Mouse (Mus musculus): Measurements from ENCODE around the gene Gm14085. TPM values are rescaled to one million over a fixed set of nuclear protein-coding genes. Genes with fewer than 3 reads are reported as not detected.
A peak's percentile ranks its signal among the peaks of the same experiment; 100 is the strongest.
"Not testable (repeated sequence)": the region's sequence is repeated elsewhere in the genome, so short reads cannot be mapped to it uniquely, and the experiment has no call there.

The Gm14085 gene
- not detected in 2 replicates for polyA plus RNA-seq (2015; fragmentation: Nextera tagmentation; extraction: Ambion mirVana)

GRCm38 (mm10) chr2:122484641-122485040, at the start of gene Gm14085:
Gene Gm14085, plus strand, starts transcription at chr2:122484941.
- H3K27ac ChIP-seq (replicated peaks) = no peak within 1 kb of the TSS
- no peaks in the 10 kb centered on the region for H3K36me3 ChIP-seq
- no peak for ATAC-seq (ENCODE audit: low FRiP score)
- H3K4me2 ChIP-seq = no peak within 1 kb of the TSS
- H3K9ac ChIP-seq (replicated peaks) = no peak within 1 kb of the TSS
- H3K4me3 ChIP-seq (replicated peaks) = no peak within 1 kb of the TSS
- H3K27me3 ChIP-seq (replicated peaks) = no peaks in the 10 kb centered on the region
- no peaks in the 10 kb centered on the region for H3K9me3 ChIP-seq (replicated peaks)
- H3K4me1 ChIP-seq = no peaks in the 10 kb centered on the region
- 95% methylated on average over 1 of the region's 1 CpGs for WGBS

DNA sequence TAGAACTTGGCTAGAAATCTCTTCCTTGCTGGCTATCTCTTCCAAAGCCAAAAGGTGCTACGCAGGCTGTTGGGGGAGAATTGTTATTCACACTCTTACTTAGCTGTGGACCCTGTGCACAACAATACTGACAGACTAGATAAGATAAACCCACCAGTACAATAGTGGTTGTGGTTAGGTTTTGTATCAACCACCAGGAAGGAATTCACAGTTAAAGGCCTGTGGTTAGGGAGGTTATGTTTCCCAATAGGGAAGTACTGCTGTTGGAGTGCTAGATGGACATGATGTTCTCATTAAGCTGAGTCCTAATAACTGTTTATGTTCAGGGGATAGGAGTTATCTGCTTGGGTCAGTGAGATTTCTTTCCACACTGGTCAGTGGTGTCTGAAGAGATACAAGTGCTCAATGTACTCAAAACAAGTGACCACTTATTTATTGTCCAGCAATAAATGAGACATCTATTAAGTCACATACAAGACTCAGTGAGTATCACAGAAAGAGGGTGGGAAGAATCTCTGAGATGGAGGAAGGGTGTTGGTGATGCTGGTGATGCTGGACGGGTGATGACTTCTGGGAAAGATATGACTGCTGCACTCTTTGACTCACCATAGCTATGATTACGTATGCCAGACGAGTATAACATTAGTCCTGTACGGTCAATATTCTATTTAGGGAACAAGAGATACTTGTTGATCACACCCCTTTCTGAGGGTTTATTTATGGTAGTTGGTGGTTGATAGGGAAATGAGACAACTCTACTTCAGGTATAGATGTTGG, 45.8 kb upstream of the Gm14085 start:
- H3K9ac ChIP-seq (replicated peaks); H3K4me3 ChIP-seq (replicated peaks); H3K4me2 ChIP-seq; H3K27ac ChIP-seq (replicated peaks); H3K36me3 ChIP-seq; H3K27me3 ChIP-seq (replicated peaks); ATAC-seq (ENCODE audit: low FRiP score); H3K4me1 ChIP-seq; H3K9me3 ChIP-seq (replicated peaks): not testable (repeated sequence)
- 91% methylated on average over 5 of the region's 5 CpGs for WGBS

DNA sequence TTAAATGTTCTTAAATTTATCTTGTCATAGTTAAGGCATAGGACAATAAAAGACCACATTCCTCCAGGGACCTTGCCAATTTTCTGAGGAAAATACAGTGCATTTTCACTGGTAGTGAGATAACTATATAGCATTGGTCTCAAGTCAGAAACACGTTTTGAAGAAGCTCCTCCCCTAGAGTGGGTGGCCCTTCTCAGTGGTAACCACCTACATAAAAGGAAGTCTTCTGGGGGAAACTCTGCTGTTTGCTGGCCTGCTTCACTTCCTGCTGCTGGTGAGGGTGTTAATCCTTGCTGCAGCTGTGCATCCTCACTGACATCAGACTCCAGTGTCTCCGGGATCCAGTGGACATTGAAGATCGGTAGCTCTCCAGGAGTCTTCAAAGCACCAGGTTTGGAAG, 44.2 kb upstream of the Gm14085 start:
- WGBS = 29% methylated on average over 1 of the region's 3 CpGs
- H3K9me3 ChIP-seq (replicated peaks); H3K27me3 ChIP-seq (replicated peaks); ATAC-seq (ENCODE audit: low FRiP score); H3K4me1 ChIP-seq; H3K9ac ChIP-seq (replicated peaks); H3K27ac ChIP-seq (replicated peaks); H3K36me3 ChIP-seq; H3K4me2 ChIP-seq; H3K4me3 ChIP-seq (replicated peaks): not testable (repeated sequence)

GRCm38 (mm10) chr2:122441000-122441933, 43.5 kb upstream of the Gm14085 start:
- Histone ChIP-seq H3K9ac (replicated peaks) (no peak overlapping the region), H3K4me2 (no peak overlapping the region), H3K27ac (replicated peaks) (no peak overlapping the region), H3K27me3 (replicated peaks) (no peaks in the 10 kb centered on the region), H3K4me1 (no peaks in the 10 kb centered on the region), H3K36me3 (no peaks in the 10 kb centered on the region), H3K9me3 (replicated peaks) (no peaks in the 10 kb centered on the region), H3K4me3 (replicated peaks) (no peak overlapping the region)
- ATAC-seq (ENCODE audit: low FRiP score) = no peak
- 90% methylated on average over 7 of the region's 7 CpGs for WGBS

GRCm38 (mm10) chr2:122450351-122450750, 34.4 kb upstream of the Gm14085 start:
- no peak overlapping the region for H3K27ac ChIP-seq (replicated peaks)
- 87% methylated on average over 4 of the region's 4 CpGs for WGBS
- H3K4me2 ChIP-seq = no peak overlapping the region
- no peak overlapping the region for H3K4me3 ChIP-seq (replicated peaks)
- H3K36me3 ChIP-seq = no peaks in the 10 kb centered on the region
- H3K27me3 ChIP-seq (replicated peaks) = no peaks in the 10 kb centered on the region
- no peaks in the 10 kb centered on the region for H3K4me1 ChIP-seq
- no peak overlapping the region for H3K9ac ChIP-seq (replicated peaks)
- no peaks in the 10 kb centered on the region for H3K9me3 ChIP-seq (replicated peaks)
- ATAC-seq (ENCODE audit: low FRiP score) = no peak

DNA sequence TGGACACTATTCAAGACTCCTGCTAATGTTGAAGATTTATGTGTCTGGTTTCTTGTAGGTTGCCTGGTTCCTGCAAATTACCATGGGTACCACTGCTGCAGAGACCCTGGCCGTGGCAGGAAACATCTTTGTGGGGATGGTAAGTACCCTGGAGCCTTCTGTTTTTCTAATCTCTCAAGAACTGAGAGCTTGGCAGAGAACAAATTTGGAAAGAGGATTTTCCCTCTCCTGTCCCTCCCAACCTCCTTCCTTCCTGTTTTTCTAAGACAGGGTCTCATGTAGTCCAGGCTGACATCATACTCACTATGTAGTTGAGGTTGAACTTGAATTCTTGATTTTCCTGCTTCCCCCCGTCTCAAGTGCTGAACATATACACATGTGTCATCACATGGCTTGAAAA, 32.3 kb upstream of the Gm14085 start:
- H3K27ac ChIP-seq (replicated peaks) = no peak overlapping the region; the same call in 1 of the 2 replicates
- no peaks in the 10 kb centered on the region for H3K36me3 ChIP-seq
- no peak overlapping the region for H3K9ac ChIP-seq (replicated peaks)
- no peak; the same call in 1 of the 2 replicates for ATAC-seq (ENCODE audit: low FRiP score)
- H3K27me3 ChIP-seq (replicated peaks) = no peaks in the 10 kb centered on the region
- no peak overlapping the region for H3K4me2 ChIP-seq
- H3K4me1 ChIP-seq = no peaks in the 10 kb centered on the region
- no peak overlapping the region for H3K4me3 ChIP-seq (replicated peaks)
- 69% methylated on average over 2 of the region's 2 CpGs for WGBS
- H3K9me3 ChIP-seq (replicated peaks) = no peaks in the 10 kb centered on the region

- no peaks in the 10 kb centered on the region for H3K27me3 ChIP-seq (replicated peaks)
- H3K9ac ChIP-seq (replicated peaks) = peak overlapping the region; percentile 59
- peak overlapping the region; percentile 95 for H3K4me2 ChIP-seq
- no peak overlapping the region; the same call in 1 of the 2 replicates for H3K27ac ChIP-seq (replicated peaks)
- H3K9me3 ChIP-seq (replicated peaks) = no peaks in the 10 kb centered on the region
- peak overlapping the region; percentile 59 for H3K4me3 ChIP-seq (replicated peaks)
- WGBS = 34% methylated on average over 11 of the region's 11 CpGs
- H3K4me1 ChIP-seq = peaks cover 10% of the 10 kb centered on the region
- no peaks in the 10 kb centered on the region for H3K36me3 ChIP-seq
- ATAC-seq (ENCODE audit: low FRiP score) = no peak
Measured at GRCm38 (mm10) chr2:122466901-122467300, 17.8 kb upstream of the Gm14085 start.

- H3K4me3 ChIP-seq (replicated peaks) = peak overlapping the region; percentile 59
- no peaks in the 10 kb centered on the region for H3K9me3 ChIP-seq (replicated peaks)
- peaks cover 10% of the 10 kb centered on the region for H3K4me1 ChIP-seq
- no peaks in the 10 kb centered on the region for H3K36me3 ChIP-seq
- no peak overlapping the region; the same call in 1 of the 2 replicates for H3K27ac ChIP-seq (replicated peaks)
- peak overlapping the region; percentile 59 for H3K9ac ChIP-seq (replicated peaks)
- WGBS = 1% methylated on average over 46 of the region's 46 CpGs
- ATAC-seq (ENCODE audit: low FRiP score) = peak; percentile 99
- peak overlapping the region; percentile 95 for H3K4me2 ChIP-seq
- H3K27me3 ChIP-seq (replicated peaks) = no peaks in the 10 kb centered on the region
Measured at GRCm38 (mm10) chr2:122467351-122468013, 17.3 kb upstream of the Gm14085 start.

DNA sequence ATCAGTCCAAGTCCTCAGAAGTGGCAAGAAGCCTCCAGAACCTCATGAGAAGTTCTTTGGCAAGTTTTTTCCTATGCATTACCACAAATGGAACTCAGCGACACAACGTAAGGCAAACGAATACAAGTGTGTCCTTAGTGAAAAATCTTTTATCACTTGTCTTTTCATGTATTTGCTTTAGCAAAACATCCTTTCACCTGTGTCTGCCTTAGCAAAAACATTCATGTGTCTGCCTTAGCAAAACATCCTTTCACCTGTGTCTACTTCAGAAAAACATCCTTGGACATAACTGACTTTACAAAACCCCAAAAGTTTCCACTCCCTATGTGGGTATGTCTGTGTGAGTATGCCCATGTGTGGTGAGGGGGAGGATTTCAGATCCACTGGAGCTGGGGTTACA, 15.5 kb upstream of the Gm14085 start:
- Histone ChIP-seq H3K4me3 (replicated peaks) (no peak overlapping the region), H3K36me3 (no peaks in the 10 kb centered on the region), H3K27ac (replicated peaks) (no peak overlapping the region), H3K4me1 (peaks cover 10% of the 10 kb centered on the region), H3K27me3 (replicated peaks) (no peaks in the 10 kb centered on the region), H3K9me3 (replicated peaks) (no peaks in the 10 kb centered on the region), H3K4me2 (no peak overlapping the region), H3K9ac (replicated peaks) (no peak overlapping the region)
- 96% methylated on average over 3 of the region's 3 CpGs for WGBS
- no peak for ATAC-seq (ENCODE audit: low FRiP score)

DNA sequence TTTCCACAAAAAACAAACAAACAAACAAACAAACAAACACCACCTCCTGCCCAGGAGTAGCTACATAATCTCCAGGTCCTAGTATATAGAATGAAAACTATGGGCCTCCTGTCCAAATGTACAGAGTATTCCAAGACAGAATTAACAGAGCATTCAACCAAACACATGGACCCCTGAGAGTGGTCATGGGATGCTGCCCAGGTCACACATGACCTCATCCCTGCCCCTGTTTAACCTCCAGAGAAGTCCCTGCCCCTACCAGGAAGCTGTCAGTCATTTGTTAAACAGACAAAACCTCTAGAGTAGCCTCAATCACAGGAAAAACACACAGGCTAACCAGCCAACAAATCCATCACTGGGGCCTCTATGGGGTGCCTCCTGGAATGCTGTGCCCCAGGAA, 8.2 kb upstream of the Gm14085 start:
- no peak for ATAC-seq (ENCODE audit: low FRiP score)
- H3K4me2 ChIP-seq = no peak overlapping the region
- H3K36me3 ChIP-seq = no peaks in the 10 kb centered on the region
- no peak overlapping the region for H3K27ac ChIP-seq (replicated peaks)
- no peaks in the 10 kb centered on the region for H3K9me3 ChIP-seq (replicated peaks)
- H3K27me3 ChIP-seq (replicated peaks) = no peaks in the 10 kb centered on the region
- no peaks in the 10 kb centered on the region for H3K4me1 ChIP-seq
- no peak overlapping the region for H3K9ac ChIP-seq (replicated peaks)
- no peak overlapping the region for H3K4me3 ChIP-seq (replicated peaks)

GRCm38 (mm10) chr2:122483787-122484186, 954 bp upstream of the Gm14085 start:
- not testable (repeated sequence) for H3K36me3 ChIP-seq; H3K9me3 ChIP-seq (replicated peaks); H3K27me3 ChIP-seq (replicated peaks); ATAC-seq (ENCODE audit: low FRiP score); H3K4me1 ChIP-seq; H3K27ac ChIP-seq (replicated peaks); H3K4me3 ChIP-seq (replicated peaks); H3K9ac ChIP-seq (replicated peaks); H3K4me2 ChIP-seq
- WGBS = 74% methylated on average over 1 of the region's 1 CpGs

Data from neural tube, embryonic 15.5 days (tissue).